Mouse (Mus musculus) CH12.LX (cell line): ENCODE results near the gene Dpyd.

Experiments
- CTCF ChIP-seq, 2 experiments: IDR thresholded peaks in 1 of 2; conservative IDR thresholded peaks in 1 of 2; 2 replicates each; pipeline ENCODE4 v1.5.1; 2011 to 2012; ENCODE audit warnings: low read depth in 2 of 2, low read length in 2 of 2, improper control_type of control experiment in 1 of 2, inconsistent platforms in 1 of 2, mild to moderate bottlenecking in 1 of 2, moderate library complexity in 1 of 2
- EP300 ChIP-seq: IDR thresholded peaks from 2 replicates; pipeline ENCODE4 v1.6.1; 2011; ENCODE audit warnings: low read length, improper control_type of control experiment
- GABPA ChIP-seq: IDR thresholded peaks from 2 replicates; pipeline ENCODE4 v1.6.1; 2012; ENCODE audit warnings: low read depth, low read length, improper control_type of control experiment, inconsistent platforms; ENCODE audit not compliant: insufficient replicate concordance
- MYC ChIP-seq: IDR thresholded peaks from 2 replicates; pipeline ENCODE4 v1.6.1; 2011; ENCODE audit warnings: low read depth, mild to moderate bottlenecking, improper control_type of control experiment, low read length
- NELFE ChIP-seq: IDR thresholded peaks from 2 replicates; pipeline ENCODE4 v1.6.1; 2011; ENCODE audit warnings: low read depth, low read length, improper control_type of control experiment
- POLR2AphosphoS2 ChIP-seq: IDR thresholded peaks from 2 replicates; pipeline ENCODE4 v1.6.1; 2011; ENCODE audit warnings: low read depth, low read length, improper control_type of control experiment
- ZC3H11A ChIP-seq: IDR thresholded peaks from 2 replicates; pipeline ENCODE4 v1.6.1; 2012; ENCODE audit warnings: low read depth, mild to moderate bottlenecking, inconsistent platforms, low read length, improper control_type of control experiment

- TF ChIP-seq EP300 (no peak), CTCF (conservative IDR thresholded peaks at IDR 0.05 in 1 of 2, IDR thresholded peaks at IDR 0.05 in 1 of 2; ENCODE audit: low read depth in 2 of 2, low read length in 2 of 2) (no peak), NELFE (no peak), ZC3H11A (no peak), MYC (no peak), GABPA (no peak), POLR2AphosphoS2 (no peak)
Measured at GRCm38 (mm10) chr3:119333335-119334305, 771.7 kb downstream of the Dpyd start.
